Mouse (Mus musculus): ENCODE results near the gene Olfr3.

The Olfr3 gene

GRCm38 (mm10) chr2:36816932-36817331 is at the start of gene Olfr3:
Gene Olfr3, minus strand, starts transcription at chr2:36817032.
- no peak for DNase-seq

- DNase-seq = no peak
Measured at GRCm38 (mm10) chr2:36862560-36862959, 45.7 kb upstream of the Olfr3 start, which contains the start of gene Olfr351. Gene Olfr351, minus strand, starts transcription at chr2:36862660.

- DNase-seq = no peak
Measured at GRCm38 (mm10) chr2:36846010-36846409, 29.2 kb upstream of the Olfr3 start, which contains the start of gene Olfr350. Gene Olfr350, plus strand, starts transcription at chr2:36846310.

- no peak for DNase-seq
Measured at GRCm38 (mm10) chr2:36790238-36790637, 26.6 kb downstream of the Olfr3 start, which contains the start of gene Olfr50. Gene Olfr50, plus strand, starts transcription at chr2:36790538.

GRCm38 (mm10) chr2:36783976-36784375 is 32.9 kb downstream of the Olfr3 start, which contains the start of gene Olfr348:
Gene Olfr348, plus strand, starts transcription at chr2:36784276.
- DNase-seq = no peak

Data from retina, postnatal 1 day (tissue).